Mouse (Mus musculus) G1E (cell line): ENCODE data around the gene Car9. TPM values are rescaled to one million over a fixed set of nuclear protein-coding genes. Genes with fewer than 3 reads are reported as not detected.
A peak's percentile ranks its signal among the peaks of the same experiment; 100 is the strongest.

ENCODE experiments used
- ATAC-seq: 2 replicates; pipeline ENCODE4 v1.8.0; 2016; ENCODE audit warnings: mild to moderate bottlenecking; ENCODE audit not compliant: insufficient number of reproducible peaks, poor library complexity, low FRiP score, severe bottlenecking; ENCODE audit errors: extremely low read depth
- DNase-seq: peaks from one replicate; pipeline ENCODE4 v3.0.0; 2012; ENCODE audit warnings: low spot score
- H3K27me3 ChIP-seq: 2 replicates; pipeline ENCODE4 v1.6.1; 2012; ENCODE audit warnings: mild to moderate bottlenecking, low read length, inconsistent platforms; ENCODE audit not compliant: insufficient read depth
- H3K36me3 ChIP-seq: replicated peaks from 2 replicates; pipeline ENCODE3; 2012; ENCODE audit warnings: mild to moderate bottlenecking, inconsistent platforms
- H3K4me1 ChIP-seq: 2 replicates; pipeline ENCODE4 v1.6.1; 2012; ENCODE audit warnings: low read depth, low read length, inconsistent platforms, mixed read lengths; ENCODE audit not compliant: insufficient read depth
- H3K4me3 ChIP-seq: 2 replicates; pipeline ENCODE4 v1.5.1; 2012; ENCODE audit warnings: low read depth, mild to moderate bottlenecking, inconsistent platforms, low read length, moderate library complexity, mixed read lengths
- H3K9me3 ChIP-seq: replicated peaks from 2 replicates; pipeline ENCODE4 v1.6.1; 2012; ENCODE audit warnings: inconsistent platforms
- CTCF ChIP-seq: IDR thresholded peaks from 2 replicates; pipeline ENCODE4 v1.5.1; 2012; ENCODE audit warnings: low read depth, low read length, inconsistent platforms, mixed read lengths
- GATA1 ChIP-seq: IDR thresholded peaks from 2 replicates; pipeline ENCODE4 v1.6.1; 2012; ENCODE audit warnings: borderline replicate concordance, low read length, inconsistent platforms, mixed read lengths
- GATA2 ChIP-seq: IDR thresholded peaks from 2 replicates; pipeline ENCODE4 v1.6.1; 2012; ENCODE audit warnings: low read depth, low read length, inconsistent platforms, borderline replicate concordance
- POLR2AphosphoS5 ChIP-seq: IDR thresholded peaks from 2 replicates; pipeline ENCODE4 v1.6.1; 2012; ENCODE audit warnings: low read depth, low read length, inconsistent platforms; ENCODE audit not compliant: insufficient replicate concordance
- TAL1 ChIP-seq: conservative IDR thresholded peaks from 2 replicates; pipeline ENCODE4 v1.6.1; 2012; ENCODE audit warnings: low read depth, low read length, inconsistent platforms, mixed read lengths
- polyA plus RNA-seq: library from polyadenylated mRNA; stranded (reverse); fragments of >175 nt; gene quantifications from 2 replicates; pipeline ENCODE4 v1.2.3, GENCODE M21; 2012
- total RNA-seq, 2 experiments: library from RNA; stranded (forward) in 1 of 2; stranded (reverse) in 1 of 2; fragments of 200-1000 nt in 1 of 2; fragments of >200 nt in 1 of 2; fragmentation: Nextera tagmentation in 1 of 2; gene quantifications; 2 replicates each; pipeline ENCODE4 v1.2.3; 2014 to 2017

Gene Car9
- total and polyA plus RNA-seq, 3 experiments = 0.11 TPM; not detected in 2

DNA sequence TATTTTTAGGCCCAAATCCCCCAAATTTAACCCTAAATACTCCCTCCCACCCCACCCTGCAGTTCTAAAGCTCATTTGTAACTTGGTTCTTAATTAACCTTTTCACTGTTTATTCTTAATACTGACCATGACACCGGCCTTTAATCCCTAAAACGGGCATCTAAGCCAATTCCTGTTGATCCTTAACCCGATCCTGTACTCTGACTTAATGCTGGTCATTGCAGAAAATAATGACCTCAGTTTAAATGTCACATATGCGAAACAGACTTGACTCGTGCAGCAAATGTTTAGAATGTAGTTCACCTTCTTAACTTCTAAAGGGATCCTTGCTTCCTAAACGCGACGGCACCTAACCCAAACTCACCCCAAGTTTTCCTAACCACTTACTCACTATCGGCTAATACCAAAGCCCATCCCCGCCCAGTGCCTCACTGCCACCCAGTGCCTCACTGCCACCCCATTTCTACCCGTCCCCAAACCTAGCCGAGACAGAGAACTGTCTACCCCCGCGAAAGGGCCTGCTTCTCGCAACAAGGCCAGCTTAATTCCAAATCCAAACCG is 54.8 kb downstream of the Car9 start:
- Histone ChIP-seq H3K36me3 (peaks cover 68% of the 10 kb centered on the region), H3K27me3 (no peaks in the 10 kb centered on the region), H3K9me3 (no peaks in the 10 kb centered on the region), H3K4me1 (peaks cover 67% of the 10 kb centered on the region), H3K4me3 (peak overlapping the region; percentile 82)
- DNase-seq (peak; percentile 43), ATAC-seq (no peak)
- TF ChIP-seq CTCF (no peak), POLR2AphosphoS5 (no peak)

DNA sequence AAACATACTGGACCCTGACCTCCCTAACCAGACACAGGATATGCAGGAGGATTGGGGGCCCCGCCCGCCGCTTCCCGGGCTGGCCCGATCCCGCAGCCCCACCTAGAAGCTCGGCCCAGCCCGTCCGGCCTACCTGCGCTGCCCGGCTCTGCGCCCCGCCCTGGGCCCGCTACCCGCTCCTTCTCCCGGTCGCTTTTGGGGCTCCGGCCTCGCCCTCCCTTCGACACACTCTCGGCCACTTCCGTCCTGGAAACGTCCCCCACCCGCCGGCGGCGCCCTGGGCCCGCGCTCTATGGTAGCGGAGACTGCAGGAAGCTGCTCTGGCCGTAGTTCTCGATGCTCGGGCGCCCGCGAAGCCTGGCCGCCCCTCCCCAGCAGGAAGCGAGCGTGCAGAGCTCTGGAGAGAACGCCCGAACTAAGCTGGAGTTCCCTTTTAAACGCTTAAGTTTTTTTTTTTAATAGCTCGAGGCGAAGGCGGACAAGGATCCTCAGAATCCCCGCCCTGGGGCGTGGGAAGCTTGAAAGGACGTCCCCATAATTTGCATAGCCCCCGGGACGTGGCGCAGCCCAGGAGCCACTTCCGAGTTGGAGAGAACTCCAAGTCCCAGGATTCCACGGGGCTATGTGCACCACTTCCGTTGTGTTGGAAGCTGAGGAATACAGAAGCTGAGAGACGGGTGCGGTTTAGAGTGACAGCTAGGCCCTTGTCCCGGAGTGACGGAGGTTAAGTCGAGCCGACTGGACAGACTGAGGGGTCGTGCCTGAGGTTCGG is 55.4 kb downstream of the Car9 start, which contains the start of the genes Creb3 and Tln1:
Creb3 (plus strand) TSS at position 336 of the 772 bp plus-strand sequence.
Tln1 (minus strand) TSS at position 695 of the 772 bp plus-strand sequence.
- peak; percentile 79 for ATAC-seq
- TF ChIP-seq GATA1 (no peak), POLR2AphosphoS5 (no peak), GATA2 (no peak), CTCF (no peak), TAL1 (no peak)
- peaks cover 63% of the 10 kb centered on the region for H3K4me1 ChIP-seq
- H3K9me3 ChIP-seq = no peaks in the 10 kb centered on the region
- H3K27me3 ChIP-seq = no peaks in the 10 kb centered on the region
- H3K4me3 ChIP-seq = peak within 1 kb of the TSS; percentile 82
- peak; percentile 88 for DNase-seq
- peaks cover 68% of the 10 kb centered on the region for H3K36me3 ChIP-seq

DNA sequence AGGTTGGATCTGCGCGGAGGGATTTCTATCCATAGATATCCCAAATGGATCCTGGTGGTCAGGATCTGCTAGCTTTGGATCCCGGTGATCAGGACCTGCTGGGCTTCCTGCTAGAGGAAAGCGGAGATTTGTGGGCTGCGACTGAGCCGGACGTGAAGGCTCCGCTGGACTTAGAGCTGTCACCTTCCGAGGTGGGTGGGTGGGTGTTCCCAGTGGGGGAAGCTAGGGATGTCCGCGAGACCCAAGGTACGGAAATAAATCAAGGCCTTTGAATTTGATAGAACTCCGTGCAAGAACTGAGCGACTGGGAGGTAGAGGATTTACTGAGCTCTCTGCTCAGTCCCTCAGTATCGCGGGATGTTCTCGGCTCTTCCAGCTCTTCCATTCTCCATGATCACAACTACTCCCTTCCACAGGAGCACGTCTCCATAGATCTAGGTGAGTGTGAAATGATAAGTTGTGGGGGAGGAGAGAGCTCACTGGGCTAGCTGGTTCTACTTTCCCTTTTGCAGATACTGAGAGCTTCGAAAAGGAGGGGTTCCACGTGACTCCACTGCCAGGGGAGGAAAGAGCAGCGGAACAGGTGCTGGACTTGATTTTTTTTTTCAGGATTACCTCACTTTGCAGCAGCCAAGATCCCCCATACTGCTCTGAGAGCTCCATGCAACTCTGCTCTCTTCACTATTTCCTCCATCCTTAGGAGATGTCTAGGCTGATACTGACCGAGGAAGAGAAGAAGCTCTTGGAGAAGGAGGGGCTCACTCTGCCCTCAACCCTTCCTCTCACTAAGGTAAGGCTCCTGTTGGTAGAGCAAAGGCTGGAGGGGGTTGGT is 56.2 kb downstream of the Car9 start:
- H3K36me3 ChIP-seq = peaks cover 68% of the 10 kb centered on the region
- no peaks in the 10 kb centered on the region for H3K9me3 ChIP-seq
- TF ChIP-seq CTCF = no peak
- no peak for TF ChIP-seq GATA2
- no peak for TF ChIP-seq TAL1
- no peak for TF ChIP-seq GATA1
- TF ChIP-seq POLR2AphosphoS5 = no peak
- H3K27me3 ChIP-seq = no peaks in the 10 kb centered on the region
- DNase-seq (no peak), ATAC-seq (no peak)
- peak overlapping the region; percentile 82 for H3K4me3 ChIP-seq
- H3K4me1 ChIP-seq = peaks cover 55% of the 10 kb centered on the region

Other genes with a start within 250 kb of the Car9 start
Only the 20 nearest of the 23 such genes appear.
- 11.9 and 17.1 TPM in 2 replicates for gene Rusc2, start 125.0 kb upstream of the Car9 start, total RNA-seq (2014; fragmentation: Nextera tagmentation)
- 4.5 and 8.7 TPM in 2 replicates for gene Rusc2, start 125.0 kb upstream of the Car9 start, total RNA-seq (2017)
- 14.5 and 18.5 TPM in 2 replicates for gene Rusc2, start 125.0 kb upstream of the Car9 start, polyA plus RNA-seq
- gene Fam166b, start 77.8 kb upstream of the Car9 start, total RNA-seq (2014; fragmentation: Nextera tagmentation) = not detected in 2 replicates
- 0.11 TPM in 1 of 2 replicates, not detected in the other for gene Fam166b, start 77.8 kb upstream of the Car9 start, total RNA-seq (2017)
- not detected in 2 replicates for gene Fam166b, start 77.8 kb upstream of the Car9 start, polyA plus RNA-seq
- gene Tesk1, start 65.0 kb upstream of the Car9 start, total RNA-seq (2014; fragmentation: Nextera tagmentation) = 23.5 and 26.3 TPM in 2 replicates
- 8.7 and 10.6 TPM in 2 replicates for gene Tesk1, start 65.0 kb upstream of the Car9 start, total RNA-seq (2017)
- gene Tesk1, start 65.0 kb upstream of the Car9 start, polyA plus RNA-seq = 55.8 and 64.0 TPM in 2 replicates
- gene Cd72, start 52.3 kb upstream of the Car9 start, total RNA-seq (2014; fragmentation: Nextera tagmentation) = 0.87 TPM in 1 of 2 replicates, not detected in the other
- gene Cd72, start 52.3 kb upstream of the Car9 start, total RNA-seq (2017) = 0.16 and 1.3 TPM in 2 replicates
- 1.0 and 1.5 TPM in 2 replicates for gene Cd72, start 52.3 kb upstream of the Car9 start, polyA plus RNA-seq
- gene Sit1, start 23.2 kb upstream of the Car9 start, total RNA-seq (2014; fragmentation: Nextera tagmentation) = not detected in 2 replicates
- gene Sit1, start 23.2 kb upstream of the Car9 start, total RNA-seq (2017) = not detected in 2 replicates
- gene Sit1, start 23.2 kb upstream of the Car9 start, polyA plus RNA-seq = not detected in 2 replicates
- gene Ccdc107, start 14.1 kb upstream of the Car9 start, total RNA-seq (2014; fragmentation: Nextera tagmentation) = 18.8 and 25.2 TPM in 2 replicates
- gene Ccdc107, start 14.1 kb upstream of the Car9 start, total RNA-seq (2017) = 28.3 and 28.6 TPM in 2 replicates
- gene Ccdc107, start 14.1 kb upstream of the Car9 start, polyA plus RNA-seq = 72.0 and 82.4 TPM in 2 replicates
- 23.4 and 71.2 TPM in 2 replicates for gene Arhgef39, start 7.3 kb upstream of the Car9 start, total RNA-seq (2014; fragmentation: Nextera tagmentation)
- 29.0 and 32.4 TPM in 2 replicates for gene Arhgef39, start 7.3 kb upstream of the Car9 start, total RNA-seq (2017)
- gene Arhgef39, start 7.3 kb upstream of the Car9 start, polyA plus RNA-seq = 16.4 and 21.8 TPM in 2 replicates
- not detected in 2 replicates for gene Tpm2, start 16.8 kb downstream of the Car9 start, total RNA-seq (2014; fragmentation: Nextera tagmentation)
- 0.27 TPM in 1 of 2 replicates, not detected in the other for gene Tpm2, start 16.8 kb downstream of the Car9 start, total RNA-seq (2017)
- not detected in 2 replicates for gene Tpm2, start 16.8 kb downstream of the Car9 start, polyA plus RNA-seq
- 9.4 and 9.8 TPM in 2 replicates for gene Creb3, start 55.4 kb downstream of the Car9 start, total RNA-seq (2014; fragmentation: Nextera tagmentation)
- 60.0 and 61.0 TPM in 2 replicates for gene Creb3, start 55.4 kb downstream of the Car9 start, total RNA-seq (2017)
- 1.6 and 1.9 TPM in 2 replicates for gene Creb3, start 55.4 kb downstream of the Car9 start, polyA plus RNA-seq
- gene Tln1, start 55.7 kb downstream of the Car9 start, total RNA-seq (2014; fragmentation: Nextera tagmentation) = 166 and 262 TPM in 2 replicates
- gene Tln1, start 55.7 kb downstream of the Car9 start, total RNA-seq (2017) = 127 and 167 TPM in 2 replicates
- gene Tln1, start 55.7 kb downstream of the Car9 start, polyA plus RNA-seq = 138 and 163 TPM in 2 replicates
- gene Rgp1, start 71.7 kb downstream of the Car9 start, total RNA-seq (2014; fragmentation: Nextera tagmentation) = 48.5 and 54.7 TPM in 2 replicates
- 18.6 and 23.2 TPM in 2 replicates for gene Rgp1, start 71.7 kb downstream of the Car9 start, total RNA-seq (2017)
- 31.2 and 105 TPM in 2 replicates for gene Rgp1, start 71.7 kb downstream of the Car9 start, polyA plus RNA-seq
- 21.4 and 23.8 TPM in 2 replicates for gene Gba2, start 71.9 kb downstream of the Car9 start, total RNA-seq (2014; fragmentation: Nextera tagmentation)
- 12.6 and 14.1 TPM in 2 replicates for gene Gba2, start 71.9 kb downstream of the Car9 start, total RNA-seq (2017)
- 14.5 and 18.3 TPM in 2 replicates for gene Gba2, start 71.9 kb downstream of the Car9 start, polyA plus RNA-seq
- gene Msmp, start 77.5 kb downstream of the Car9 start, total RNA-seq (2014; fragmentation: Nextera tagmentation) = not detected in 2 replicates
- gene Msmp, start 77.5 kb downstream of the Car9 start, total RNA-seq (2017) = 0.17 TPM in 1 of 2 replicates, not detected in the other
- gene Msmp, start 77.5 kb downstream of the Car9 start, polyA plus RNA-seq = not detected in 2 replicates
- gene Npr2, start 125.0 kb downstream of the Car9 start, total RNA-seq (2014; fragmentation: Nextera tagmentation) = 6.3 TPM in 1 of 2 replicates, not detected in the other
- gene Npr2, start 125.0 kb downstream of the Car9 start, total RNA-seq (2017) = 0.23 and 0.44 TPM in 2 replicates
- 0.04 TPM in 2 replicates for gene Npr2, start 125.0 kb downstream of the Car9 start, polyA plus RNA-seq
- 0.73 TPM in 1 of 2 replicates, not detected in the other for gene Spag8, start 146.6 kb downstream of the Car9 start, total RNA-seq (2014; fragmentation: Nextera tagmentation)
- 0.33 and 0.41 TPM in 2 replicates for gene Spag8, start 146.6 kb downstream of the Car9 start, total RNA-seq (2017)
- not detected in 2 replicates for gene Spag8, start 146.6 kb downstream of the Car9 start, polyA plus RNA-seq
- 16.2 and 18.7 TPM in 2 replicates for gene Hint2, start 149.5 kb downstream of the Car9 start, total RNA-seq (2014; fragmentation: Nextera tagmentation)
- gene Hint2, start 149.5 kb downstream of the Car9 start, total RNA-seq (2017) = 58.3 and 63.1 TPM in 2 replicates
- 42.4 and 50.2 TPM in 2 replicates for gene Hint2, start 149.5 kb downstream of the Car9 start, polyA plus RNA-seq
- 2.9 and 6.0 TPM in 2 replicates for gene Tmem8b, start 162.0 kb downstream of the Car9 start, total RNA-seq (2014; fragmentation: Nextera tagmentation)
- 0.76 and 1.1 TPM in 2 replicates for gene Tmem8b, start 162.0 kb downstream of the Car9 start, total RNA-seq (2017)
- gene Tmem8b, start 162.0 kb downstream of the Car9 start, polyA plus RNA-seq = 2.9 and 3.6 TPM in 2 replicates
- gene Fam221b, start 162.2 kb downstream of the Car9 start, total RNA-seq (2014; fragmentation: Nextera tagmentation) = 0.34 TPM in 1 of 2 replicates, not detected in the other
- gene Fam221b, start 162.2 kb downstream of the Car9 start, total RNA-seq (2017) = 0.49 and 0.58 TPM in 2 replicates
- 0.05 and 0.10 TPM in 2 replicates for gene Fam221b, start 162.2 kb downstream of the Car9 start, polyA plus RNA-seq
- gene Olfr70, start 193.8 kb downstream of the Car9 start, total RNA-seq (2014; fragmentation: Nextera tagmentation) = not detected in 2 replicates
- gene Olfr70, start 193.8 kb downstream of the Car9 start, total RNA-seq (2017) = 0.06 TPM in 1 of 2 replicates, not detected in the other
- gene Olfr70, start 193.8 kb downstream of the Car9 start, polyA plus RNA-seq = not detected in 2 replicates
- not detected in 2 replicates for gene Olfr71, start 203.3 kb downstream of the Car9 start, total RNA-seq (2014; fragmentation: Nextera tagmentation)
- gene Olfr71, start 203.3 kb downstream of the Car9 start, total RNA-seq (2017) = 0.06 and 0.11 TPM in 2 replicates
- gene Olfr71, start 203.3 kb downstream of the Car9 start, polyA plus RNA-seq = not detected in 2 replicates